Mouse (Mus musculus) E14TG2a.4 (cell line): ENCODE measurements around the gene Ahctf1.

Experiments used
- CTCF ChIP-seq: conservative IDR thresholded peaks from 2 replicates; pipeline ENCODE4 v1.5.1; 2014; ENCODE audit warnings: low read length
- NANOG ChIP-seq: IDR thresholded peaks from 2 replicates; pipeline ENCODE4 v1.6.1; 2014; ENCODE audit warnings: borderline replicate concordance, low read length, mixed read lengths

DNA sequence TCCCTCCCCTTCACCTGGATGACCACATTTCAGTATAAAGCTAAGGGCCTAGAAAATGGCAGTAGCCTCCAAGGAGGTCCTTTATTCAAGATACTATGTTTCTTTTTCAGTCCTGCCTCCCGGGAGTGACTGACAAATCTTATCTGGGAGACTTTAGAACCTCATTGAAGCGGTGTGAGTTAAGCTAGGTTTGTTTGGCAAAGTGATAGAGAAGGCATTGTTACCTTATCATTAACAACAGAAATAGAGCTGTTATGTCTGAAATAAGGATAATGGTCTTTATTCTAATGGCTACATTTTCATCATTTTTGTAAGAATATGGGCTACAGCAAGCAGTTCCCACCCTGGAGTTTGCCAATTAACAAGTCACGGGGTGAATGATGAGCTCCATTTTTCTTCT is 4.8 kb upstream of the Ahctf1 start:
- no peak for TF ChIP-seq CTCF
- TF ChIP-seq NANOG = no peak
